Mouse (Mus musculus): ENCODE data around the gene Ap2m1.
"Not testable (repeated sequence)": the region's sequence is repeated elsewhere in the genome, so short reads cannot be mapped to it uniquely, and the experiment has no call there.

The Ap2m1 gene

DNA sequence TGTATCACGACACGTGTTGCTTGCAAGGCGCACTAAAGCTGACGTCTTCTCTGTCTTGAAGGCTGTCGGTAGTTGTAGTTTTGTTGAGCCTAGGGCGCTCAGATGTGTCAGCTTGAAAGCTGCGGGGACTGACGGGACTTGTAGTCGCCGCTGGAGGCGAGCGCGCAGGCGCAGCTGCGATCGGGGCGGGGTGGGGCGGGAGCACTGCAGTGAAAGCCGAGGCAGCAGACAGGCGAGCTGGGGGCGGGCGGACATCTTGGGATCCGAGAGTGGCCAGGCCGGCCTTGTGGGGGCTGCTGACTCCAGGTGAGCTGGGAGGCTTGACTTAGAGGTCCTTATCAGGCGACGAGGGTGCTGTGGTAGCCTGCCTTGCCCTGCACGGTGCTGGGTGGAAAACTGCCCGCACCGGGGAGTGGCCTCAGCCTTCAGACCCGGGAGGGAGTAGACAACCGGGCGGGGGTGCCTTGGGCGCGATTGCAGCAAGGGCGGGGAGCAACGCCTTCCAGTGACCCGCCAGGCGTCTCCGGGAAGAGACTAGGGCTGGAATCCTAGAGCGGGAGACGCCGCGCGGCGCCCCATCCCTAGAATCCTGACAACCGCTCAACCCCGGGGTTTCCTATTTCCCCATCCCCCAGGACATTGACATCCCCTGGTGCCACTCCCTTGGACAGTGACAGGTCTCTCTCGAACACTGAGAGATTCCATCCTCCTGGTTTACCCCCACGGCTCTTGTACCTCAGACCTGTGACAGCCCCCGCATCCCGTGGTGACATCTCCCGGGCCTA, at the start of gene Ap2m1:
Gene Ap2m1 (plus strand): TSS at position 183 of the 785 bp plus-strand sequence.
- peak; percentile 95 for DNase-seq (ENCODE audit: low spot score)

DNA sequence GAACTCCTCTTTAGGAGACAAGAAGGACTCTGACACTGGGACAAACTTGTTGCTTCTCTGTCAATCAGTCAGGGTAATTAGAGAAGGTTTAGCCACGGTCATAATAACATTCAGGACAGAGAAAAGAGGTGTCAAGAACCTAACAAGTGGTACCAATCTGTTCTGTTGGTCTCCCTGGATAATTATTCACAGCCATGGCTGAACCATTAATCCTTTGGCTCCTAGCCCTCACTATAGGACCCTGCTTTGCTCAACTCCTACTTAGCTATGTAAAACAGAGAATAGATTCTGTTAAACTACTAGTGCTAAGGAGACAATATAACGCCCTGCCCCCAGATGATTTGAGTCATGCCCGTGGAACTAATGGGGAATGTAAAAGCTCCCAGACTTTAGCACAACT, 49.2 kb upstream of the Ap2m1 start:
- DNase-seq (ENCODE audit: low spot score): no peak

DNA sequence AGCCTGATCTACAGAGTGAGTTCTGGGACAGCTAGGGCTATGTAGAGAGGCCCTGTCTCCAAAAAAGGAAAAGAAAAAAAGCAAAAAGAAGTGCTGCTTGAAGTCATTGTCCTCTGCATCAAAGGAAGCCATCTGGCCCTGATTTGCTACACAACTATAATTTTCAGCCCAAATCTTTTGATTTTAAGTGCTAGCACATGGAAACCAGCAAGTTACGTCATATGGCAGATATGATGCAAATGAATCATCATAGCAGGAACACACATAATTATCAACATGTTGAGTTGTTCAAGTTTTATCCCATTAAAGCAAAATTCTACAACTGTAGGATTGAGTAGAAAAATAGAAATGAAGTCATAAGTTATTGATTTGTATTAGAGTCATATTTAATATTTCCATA, 47.1 kb upstream of the Ap2m1 start:
- no peak for DNase-seq (ENCODE audit: low spot score)

DNA sequence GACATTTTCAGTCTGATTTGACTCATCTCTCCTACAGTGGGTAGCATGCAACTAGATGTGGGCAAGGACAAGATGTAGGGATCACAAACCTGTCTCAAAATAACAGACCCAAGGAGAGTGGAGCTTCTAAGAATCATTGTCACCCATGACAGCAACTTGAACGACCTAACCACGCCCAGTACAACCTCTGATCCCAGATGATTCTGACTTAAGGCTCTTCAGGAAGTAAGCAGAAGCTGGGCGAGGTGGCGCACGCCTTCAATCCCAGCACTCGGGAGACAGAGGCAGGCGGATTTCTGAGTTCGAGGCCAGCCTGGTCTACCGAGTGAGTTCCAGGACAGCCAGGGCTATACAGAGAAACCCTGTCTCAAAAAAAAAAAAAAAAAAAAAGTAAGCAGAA, 46.5 kb upstream of the Ap2m1 start:
- not testable (repeated sequence) for DNase-seq (ENCODE audit: low spot score)

DNA sequence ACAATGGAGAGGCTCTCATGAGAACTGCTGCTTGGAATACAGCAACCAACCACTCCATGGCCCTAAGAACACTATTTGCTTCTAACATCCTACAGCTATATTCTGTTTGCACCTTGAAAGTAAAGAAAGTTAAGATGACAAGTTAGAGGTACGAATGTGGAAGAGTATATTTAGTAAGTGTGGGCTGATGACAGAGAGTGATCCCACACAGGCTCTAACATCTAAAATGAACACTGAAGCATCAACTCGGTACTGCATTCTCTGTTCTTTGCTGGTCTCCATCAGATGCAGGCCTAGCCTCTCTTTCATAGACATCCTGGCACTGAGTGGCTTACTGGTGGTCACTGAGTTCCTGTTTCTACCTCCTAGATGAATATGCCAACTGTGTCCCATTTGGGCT, 46.0 kb upstream of the Ap2m1 start:
- no peak for DNase-seq (ENCODE audit: low spot score)

DNA sequence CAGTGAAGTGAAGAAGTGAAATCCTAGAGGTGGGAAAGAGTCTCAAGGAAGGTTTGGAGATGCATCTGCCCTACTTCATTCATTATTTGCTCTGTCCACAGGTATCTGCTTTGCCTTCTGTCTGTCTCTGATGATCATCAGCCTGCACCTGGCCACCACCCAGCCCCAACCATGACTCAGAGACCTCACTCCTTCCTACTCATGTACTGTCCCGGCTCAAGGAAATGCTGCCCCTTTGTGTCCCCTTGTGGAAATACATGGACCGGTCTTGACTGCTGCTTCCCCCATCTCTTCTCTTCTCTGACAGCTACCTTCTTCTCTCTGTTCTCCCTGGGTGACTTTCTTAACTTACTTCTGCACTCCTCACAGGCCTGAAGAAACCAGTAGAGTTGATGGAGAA, 44.7 kb upstream of the Ap2m1 start:
- DNase-seq (ENCODE audit: low spot score): no peak

DNA sequence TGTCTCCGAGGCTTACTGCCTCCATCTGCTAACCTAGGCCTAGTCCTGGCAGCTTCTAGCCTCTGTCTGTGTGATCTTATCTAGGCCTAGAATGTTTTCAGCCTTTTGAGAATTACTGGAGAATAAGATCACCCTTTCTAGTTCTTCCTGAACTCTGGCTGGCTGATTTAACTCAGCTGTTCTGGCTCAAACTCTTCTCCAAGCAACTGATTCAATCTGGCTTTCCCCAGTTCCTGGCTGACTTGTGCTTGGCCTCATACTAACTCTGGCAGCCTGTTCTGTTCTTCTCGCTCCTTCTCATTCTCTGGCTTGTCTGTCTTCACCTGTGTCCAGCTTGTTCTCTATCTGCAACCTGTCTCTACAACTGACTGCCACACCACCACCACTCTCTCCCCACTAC, 44.0 kb upstream of the Ap2m1 start:
- DNase-seq (ENCODE audit: low spot score): no peak

DNA sequence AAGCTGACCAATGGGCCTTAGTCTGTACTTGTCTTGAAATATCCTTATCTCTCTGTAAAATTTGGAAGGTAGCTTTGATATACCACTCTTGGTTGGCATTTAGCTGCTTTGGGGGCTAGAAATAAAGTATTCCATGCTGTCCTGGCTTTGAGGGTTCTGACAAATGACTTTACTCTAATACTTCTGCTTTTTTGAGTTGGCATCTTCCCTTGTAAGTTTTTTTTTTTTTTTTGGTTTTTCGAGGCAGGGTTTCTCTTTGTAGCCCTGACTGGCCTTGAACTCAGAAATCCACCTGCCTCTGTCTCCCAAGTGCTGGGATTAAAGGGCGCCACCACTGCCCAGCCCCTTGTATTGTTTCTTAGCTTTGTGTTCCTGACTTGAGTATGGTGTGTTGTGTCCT, 41.8 kb upstream of the Ap2m1 start:
- DNase-seq (ENCODE audit: low spot score): no peak

DNA sequence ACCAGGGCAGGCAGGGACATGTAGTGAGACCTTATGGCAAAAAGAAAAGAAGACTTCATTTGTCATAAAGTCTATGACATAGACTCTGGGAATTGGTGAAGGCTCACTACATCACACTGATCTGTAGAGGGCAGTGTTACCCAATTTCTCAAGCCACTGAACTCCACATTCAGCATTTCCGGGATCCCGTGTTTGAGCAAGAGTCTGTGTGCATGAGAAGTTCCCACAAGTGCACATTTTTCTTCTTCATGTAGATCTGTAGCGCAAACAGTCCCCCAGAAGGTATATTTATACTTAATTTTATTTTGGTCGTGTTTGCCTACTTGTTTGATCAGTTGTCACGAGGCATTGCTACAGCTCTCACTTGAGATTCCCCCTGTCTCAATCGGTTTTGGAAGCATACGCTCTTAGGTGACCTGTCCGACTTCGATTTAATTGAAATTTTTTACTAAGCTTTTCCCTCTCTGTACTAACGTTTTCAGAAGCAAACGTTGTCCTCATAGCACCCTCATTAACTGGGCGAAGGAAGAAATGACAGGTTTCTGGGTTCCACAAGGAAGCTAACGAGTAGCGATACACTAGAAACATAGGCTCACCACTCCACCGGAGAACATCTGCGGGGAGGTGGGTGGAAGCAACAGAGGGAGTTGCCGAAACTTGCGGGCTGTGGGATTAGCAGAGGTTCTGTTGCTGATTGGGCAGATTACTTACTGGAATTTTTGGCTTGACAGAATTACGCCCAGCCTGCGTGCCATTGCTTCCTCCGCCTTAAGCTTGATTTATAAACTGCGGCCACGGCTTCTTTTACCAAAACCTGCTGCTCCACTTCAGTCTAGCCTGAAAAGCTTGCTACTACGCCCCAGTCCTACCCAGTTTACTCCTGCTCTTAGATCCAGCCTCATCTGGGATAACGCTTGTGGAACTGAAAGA, 38.3 kb upstream of the Ap2m1 start:
- peak; percentile 55 for DNase-seq (ENCODE audit: low spot score)

DNA sequence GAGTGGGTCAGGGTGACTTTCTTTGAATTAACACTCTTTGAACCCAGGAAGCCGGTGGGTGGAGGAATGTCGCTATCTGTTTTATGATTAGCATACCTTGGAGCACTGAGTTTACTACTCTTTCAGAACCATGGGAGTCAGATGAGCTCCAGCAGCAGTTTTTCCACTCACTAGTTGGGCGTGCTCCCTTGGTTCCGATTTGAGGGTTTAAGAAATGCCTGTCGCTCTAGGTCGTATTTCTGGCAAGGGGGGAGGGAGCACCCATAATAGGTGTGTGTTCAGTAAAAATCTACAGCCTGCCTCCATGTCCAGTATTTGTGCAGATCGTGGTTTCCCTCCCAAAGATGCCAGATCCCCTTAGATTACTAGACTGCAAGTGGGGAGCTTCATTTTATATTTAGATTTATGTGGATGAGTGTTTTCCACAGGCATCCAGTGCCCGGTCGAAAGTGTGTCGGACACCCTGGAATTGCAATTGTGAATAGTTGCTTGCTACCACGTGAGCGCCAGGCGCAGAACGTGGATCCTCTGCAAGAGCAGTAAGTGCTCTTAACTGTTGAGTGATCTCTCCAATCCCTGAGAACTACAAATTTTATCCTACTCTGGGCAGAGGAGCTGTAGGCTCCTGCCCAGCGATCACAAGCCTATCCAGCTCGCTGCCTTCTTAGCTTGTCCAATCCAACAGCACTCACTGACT, 37.1 kb upstream of the Ap2m1 start:
- no peak for DNase-seq (ENCODE audit: low spot score)

DNA sequence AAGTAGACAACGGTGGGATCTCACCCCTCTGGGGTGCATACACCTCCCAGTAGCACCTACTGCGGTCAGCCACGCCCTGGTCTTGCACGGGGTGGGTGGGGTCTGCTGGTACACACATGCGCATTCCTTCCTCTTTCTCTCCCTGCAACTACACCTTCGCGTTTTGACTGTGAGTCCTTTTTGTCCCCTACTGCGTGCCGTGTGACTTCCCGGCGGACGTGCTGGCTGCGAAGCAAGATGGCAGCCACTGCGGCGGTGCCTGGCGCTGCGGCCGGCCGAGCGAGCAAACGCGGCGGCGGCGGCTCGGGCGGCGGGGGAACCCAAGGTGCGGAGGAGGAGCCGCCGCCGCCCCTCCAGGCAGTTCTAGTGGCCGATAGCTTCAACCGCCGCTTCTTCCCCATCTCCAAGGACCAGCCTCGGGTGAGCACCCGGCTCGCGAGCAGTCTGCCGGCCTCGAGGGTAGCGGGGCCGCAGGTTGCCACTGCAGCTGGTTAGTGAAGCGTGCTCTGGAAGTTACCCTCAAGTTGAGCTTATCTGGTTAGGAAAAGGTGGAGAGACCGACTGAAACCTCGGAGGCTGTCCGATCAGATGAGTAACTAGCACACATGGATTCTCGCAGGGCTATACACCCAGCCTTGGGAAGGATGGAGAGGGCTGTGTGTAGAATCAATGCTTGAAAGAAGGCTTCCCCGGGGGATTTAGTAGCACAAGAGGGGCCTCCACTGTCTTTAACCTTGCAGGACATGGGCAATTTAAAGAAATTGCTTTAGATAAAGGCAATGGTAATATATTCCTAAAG, 36.4 kb upstream of the Ap2m1 start, which contains the start of gene Eif2b5:
Gene Eif2b5 (plus strand): TSS at position 141 of the 799 bp plus-strand sequence.
- peak; percentile 94 for DNase-seq (ENCODE audit: low spot score)

DNA sequence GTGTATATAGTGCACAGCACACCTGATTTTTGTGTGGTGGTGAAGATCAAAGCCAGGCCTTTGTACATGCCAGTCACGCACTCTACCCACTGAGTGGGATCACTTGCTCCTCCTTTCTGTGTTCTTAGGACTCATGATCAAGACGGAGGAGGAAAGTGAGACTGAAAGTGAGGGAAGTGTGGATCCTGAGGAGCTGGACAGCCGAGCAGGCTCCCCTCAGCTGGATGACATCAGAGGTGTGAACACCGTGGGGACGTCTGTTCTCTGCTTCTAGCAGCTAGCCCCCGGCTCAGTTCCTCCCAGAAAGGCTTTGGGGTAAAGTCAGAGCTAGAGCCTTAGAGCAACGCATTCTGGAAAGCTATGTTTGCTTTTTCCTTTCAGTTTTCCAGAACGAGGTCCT, 29.3 kb upstream of the Ap2m1 start:
- no peak for DNase-seq (ENCODE audit: low spot score)

DNA sequence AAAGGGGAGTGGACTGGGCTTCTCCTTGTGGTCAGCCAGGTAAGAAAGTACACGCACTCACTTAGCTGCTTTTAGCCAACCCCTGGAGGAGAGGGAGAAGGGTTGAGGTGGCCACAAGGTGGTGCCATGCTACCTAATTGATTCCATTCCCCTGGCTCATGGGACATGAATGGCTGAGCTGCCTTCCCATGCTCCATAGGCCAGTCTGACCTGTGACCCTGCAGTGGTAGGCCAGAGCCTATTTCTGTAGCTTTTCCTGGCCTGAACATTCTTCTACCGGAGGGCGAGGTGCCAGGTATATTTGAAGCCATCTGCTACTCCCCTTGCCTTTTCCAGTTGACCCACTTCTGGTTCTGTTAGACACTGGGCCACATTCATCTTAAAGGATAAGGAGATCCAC, 25.9 kb upstream of the Ap2m1 start:
- DNase-seq (ENCODE audit: low spot score): no peak

DNA sequence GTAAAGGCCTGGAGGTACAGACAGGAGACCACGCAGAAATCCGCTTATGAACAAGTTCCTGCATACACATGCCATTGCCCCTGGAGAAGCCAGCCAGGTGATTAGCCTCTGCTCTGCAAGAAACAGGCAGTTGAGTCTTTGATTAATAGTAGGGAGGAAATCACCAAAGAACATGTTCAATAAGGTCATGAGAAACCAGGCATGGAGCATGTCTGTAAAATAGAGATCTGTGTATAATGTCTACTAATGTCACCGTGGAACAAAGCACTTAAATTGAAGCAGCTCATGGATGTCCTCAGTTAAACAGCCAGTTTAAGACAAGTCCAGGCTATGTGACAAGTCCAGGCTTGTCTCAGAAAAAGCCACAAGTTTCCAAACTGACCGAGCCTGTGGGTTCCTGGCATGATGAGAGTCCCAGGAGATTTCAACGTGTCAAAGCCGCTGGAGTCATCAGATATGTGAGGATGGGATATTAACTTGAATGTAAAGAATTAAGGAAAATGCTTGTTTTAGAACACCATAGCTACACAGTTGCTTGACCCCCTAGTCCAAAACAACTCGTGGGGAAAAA, 23.9 kb upstream of the Ap2m1 start:
- DNase-seq (ENCODE audit: low spot score): no peak

DNA sequence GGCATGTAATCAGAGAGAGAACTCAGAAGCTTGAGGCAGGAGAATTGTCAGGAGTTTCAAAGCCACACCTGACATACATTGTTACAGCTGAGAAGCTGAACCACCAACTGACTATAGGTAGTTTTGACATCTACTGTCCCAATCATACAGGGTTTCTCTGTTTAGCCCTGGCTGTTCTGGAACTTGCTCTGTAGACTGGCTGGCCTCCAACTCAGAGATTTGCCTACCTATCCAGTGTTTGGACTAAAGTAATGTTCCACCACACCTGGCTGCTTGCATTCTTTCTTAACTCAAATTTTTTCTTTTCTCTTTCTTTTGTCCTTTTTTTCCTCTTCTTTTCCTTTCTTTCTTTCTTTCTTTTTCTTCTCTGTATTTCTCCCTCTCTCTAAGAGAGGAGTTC, 19.2 kb upstream of the Ap2m1 start:
- no peak for DNase-seq (ENCODE audit: low spot score)

DNA sequence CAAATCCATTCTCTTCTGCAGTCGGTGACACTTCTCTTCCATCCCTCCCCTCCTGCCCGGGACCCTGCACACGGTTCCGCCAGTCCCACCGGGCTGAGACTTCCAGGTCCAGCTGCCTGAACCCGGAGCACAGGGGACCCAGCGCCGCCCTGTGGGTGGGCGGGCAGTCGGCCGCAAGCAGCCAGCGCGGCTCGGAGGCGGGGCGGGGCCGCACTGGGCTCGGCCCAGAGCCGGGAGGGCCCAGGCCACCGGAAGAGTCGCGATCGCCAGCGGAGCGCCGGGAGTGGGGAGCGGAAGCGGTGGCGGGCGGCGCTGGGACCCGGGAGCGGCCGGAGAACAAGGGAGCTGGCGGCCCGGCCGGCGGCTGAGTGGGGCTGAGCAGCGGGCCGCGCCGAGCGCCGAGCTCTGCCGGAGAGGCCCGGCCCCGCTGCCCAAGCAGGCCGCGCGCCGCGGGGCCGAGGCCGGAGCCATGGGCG, 18.5 kb upstream of the Ap2m1 start, which contains the start of gene Dvl3:
Gene Dvl3 (plus strand): TSS at position 257 of the 476 bp plus-strand sequence.
- no peak for DNase-seq (ENCODE audit: low spot score)

DNA sequence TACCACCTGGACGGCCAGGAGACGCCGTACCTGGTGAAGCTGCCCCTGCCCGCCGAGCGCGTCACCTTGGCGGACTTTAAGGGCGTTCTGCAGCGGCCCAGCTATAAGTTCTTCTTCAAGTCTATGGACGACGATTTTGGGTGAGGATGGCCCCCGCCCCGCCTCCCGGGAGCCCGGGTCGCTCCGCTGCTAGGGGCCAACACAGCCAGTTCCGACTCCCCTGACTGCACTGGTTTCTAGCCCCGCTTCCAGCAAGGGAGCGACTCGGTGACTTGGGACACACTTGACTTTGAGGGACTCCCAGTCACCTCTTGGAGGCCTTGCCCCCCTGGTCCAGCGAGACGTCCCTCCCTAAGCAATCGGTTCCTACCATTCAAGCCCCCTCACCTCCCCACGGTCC, 18.1 kb upstream of the Ap2m1 start:
- DNase-seq (ENCODE audit: low spot score): no peak

DNA sequence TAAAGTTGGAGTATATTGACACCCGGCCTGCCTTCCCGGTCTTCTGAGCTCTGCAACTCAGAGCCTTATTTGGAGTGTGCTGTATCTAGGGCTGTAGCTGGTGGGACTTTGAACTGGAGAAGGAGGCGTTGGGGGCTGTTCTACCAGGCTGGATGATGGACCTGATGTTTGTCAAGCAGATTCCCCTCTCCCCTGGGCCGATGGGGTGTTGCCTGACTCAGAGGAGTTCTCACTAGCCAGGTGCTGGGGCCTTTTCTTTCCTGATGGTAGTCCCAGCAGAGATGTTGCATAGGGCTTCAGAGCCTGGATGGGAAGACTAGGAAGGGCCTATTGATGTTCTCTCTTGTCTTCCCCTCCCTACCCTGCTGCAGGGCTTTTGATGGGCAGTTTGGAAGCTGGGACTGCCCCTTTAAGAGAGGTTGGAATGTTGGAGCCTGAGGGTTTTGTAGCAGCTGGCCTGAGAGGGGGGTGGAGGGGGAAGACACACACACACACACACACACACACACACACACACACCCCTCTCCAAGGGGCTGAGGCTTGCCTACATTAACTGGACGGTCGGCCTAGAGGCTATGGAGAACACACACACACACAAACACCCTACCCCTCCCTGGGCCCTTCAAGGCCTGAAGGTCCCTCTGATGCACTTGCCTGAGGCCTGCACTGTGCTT, 17.4 kb upstream of the Ap2m1 start:
- no peak for DNase-seq (ENCODE audit: low spot score)

DNA sequence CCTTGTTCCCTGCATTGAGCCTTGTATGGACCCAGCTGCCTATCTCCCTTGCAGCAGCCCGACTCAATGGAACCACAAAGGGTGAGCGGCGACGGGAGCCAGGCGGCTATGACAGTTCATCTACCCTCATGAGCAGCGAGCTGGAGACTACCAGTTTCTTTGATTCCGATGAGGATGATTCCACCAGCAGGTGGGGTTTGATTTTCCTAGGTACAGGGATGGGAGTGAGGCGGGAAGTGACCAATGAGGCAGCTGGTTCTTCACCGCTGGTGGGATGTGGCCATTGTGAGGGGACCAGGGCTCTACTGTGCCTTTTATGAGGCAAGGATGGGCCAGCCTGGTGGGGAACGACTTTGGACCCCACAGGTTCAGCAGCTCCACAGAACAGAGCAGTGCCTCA, 11.4 kb upstream of the Ap2m1 start:
- DNase-seq (ENCODE audit: low spot score): no peak

DNA sequence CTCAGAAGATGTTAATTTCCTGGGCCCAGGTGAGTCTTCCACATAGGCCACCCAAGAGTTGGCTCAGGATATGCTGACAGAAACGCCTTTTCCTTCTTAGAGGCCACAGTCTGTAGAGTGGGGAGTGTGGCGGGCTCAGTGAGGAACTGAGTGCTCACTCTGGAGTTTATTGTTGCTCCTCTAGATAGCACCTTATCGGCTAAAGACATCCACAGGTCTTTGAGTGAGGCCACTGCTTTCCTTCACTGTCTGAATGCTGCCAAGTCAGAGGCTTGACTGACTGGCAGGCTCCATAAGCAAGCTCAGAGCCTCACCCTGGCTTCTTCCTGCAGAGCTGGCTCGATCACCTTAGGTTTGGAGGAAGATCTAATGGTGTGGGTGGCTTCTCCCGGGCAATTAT, 6.5 kb upstream of the Ap2m1 start:
- DNase-seq (ENCODE audit: low spot score): no peak

DNA sequence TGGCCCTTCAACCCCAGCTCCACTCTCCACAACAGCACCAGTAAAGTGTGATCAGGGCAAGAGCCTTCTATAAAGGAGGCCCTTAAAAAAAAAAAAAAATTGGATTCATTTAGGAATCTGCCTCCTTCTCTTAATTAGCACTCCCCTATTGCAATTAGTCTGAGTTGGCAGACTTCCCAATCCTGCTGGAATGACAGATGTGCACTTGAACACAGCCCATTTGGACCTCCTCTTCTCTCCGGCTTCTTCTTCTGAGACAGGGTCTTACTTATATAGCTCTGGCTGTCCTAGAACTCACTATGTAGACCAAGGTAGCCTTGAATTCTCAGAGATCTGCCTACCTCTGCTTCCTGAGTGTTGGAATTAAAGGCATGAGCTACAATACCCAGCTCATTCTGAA, 5.9 kb upstream of the Ap2m1 start:
- no peak for DNase-seq (ENCODE audit: low spot score)
